Mouse (Mus musculus): ENCODE data around the gene 9430097D07Rik.

GRCm38 (mm10) chr2:32617109-32617508, 41.6 kb upstream of the 9430097D07Rik start:
- TF ChIP-seq CTCF (IDR thresholded peaks at IDR 0.05; ENCODE audit: extremely low read depth, insufficient read depth, insufficient read length, insufficient replicate concordance) = no peak
- no peak for TF ChIP-seq POLR2A (IDR thresholded peaks at IDR 0.05; ENCODE audit: low read depth, low read length)

Data from spleen, adult 2 months (tissue).